Comparison of ENCODE assay signal across 8 mouse cellular contexts in the genomic region with DNA sequence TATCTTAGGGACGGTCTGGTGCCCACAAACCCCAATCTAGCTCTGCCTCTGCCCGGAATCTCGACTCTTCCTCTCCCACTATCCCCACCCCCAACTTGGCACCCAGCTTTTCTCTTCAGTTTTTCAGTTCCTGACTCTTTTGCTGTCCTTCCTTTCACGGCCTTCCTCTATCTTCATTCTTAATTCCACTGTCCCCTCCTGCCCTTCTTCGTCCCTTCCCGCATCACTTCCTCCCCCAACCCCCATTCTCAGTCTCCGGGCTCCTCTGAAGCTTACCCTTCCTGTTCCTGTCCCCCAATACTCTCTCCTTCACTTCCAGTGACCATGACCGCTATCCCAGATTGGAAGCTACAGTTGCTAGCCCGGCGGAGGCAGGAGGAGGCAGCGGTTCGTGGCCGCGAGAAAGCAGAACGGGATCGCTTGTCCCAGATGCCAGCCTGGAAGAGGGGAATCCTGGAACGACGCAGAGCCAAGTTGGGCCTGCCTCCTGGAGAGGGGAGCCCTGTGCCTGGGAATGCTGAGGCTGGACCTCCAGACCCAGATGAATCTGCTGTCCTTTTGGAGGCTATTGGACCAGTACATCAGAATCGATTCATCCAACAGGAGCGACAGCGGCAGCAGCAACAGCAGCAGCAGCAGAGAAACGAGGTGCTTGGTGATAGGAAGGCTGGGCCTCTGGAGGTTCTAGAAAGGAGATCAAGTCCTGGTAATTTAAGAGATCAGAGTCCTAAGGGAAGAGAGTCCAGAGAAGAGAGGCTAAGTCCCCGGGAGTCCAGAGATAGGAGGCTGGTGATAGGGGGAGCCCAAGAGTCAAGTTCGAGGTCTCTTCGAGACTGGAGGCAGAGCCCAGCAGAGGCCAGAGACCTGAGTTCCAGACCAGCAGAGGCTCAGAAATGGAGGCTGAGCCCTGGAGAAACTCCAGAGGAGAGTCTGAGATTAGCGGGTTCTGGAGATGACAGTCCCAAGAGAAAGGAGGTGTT. TPM values are rescaled to one million over a fixed set of nuclear protein-coding genes. Genes with fewer than 3 reads are reported as not detected.
DNase-seq lines count a peak whose midpoint lies in the region; ATAC-seq lines count a peak whose summit lies in the region.

No protein-coding gene starts in this region.

- whole genome bisulfite sequencing in heart, embryonic 13.5 days = 7% methylated on average over 26 of the region's 26 CpGs
- 9% methylated on average over 26 of the region's 26 CpGs for WGBS in stomach, embryonic 14.5 days

- ATAC-seq in heart, embryonic 13.5 days (ENCODE audit: extremely low read depth, insufficient number of reproducible peaks, low FRiP score, low TSS enrichment) = no peak
- ATAC-seq in megakaryocyte progenitor cell, adult 5-6 weeks (replicated peaks; ENCODE audit: poor library complexity) = peak; percentile 20; the same call in 1 of the 2 replicates
- ATAC-seq in stomach, embryonic 14.5 days (ENCODE audit: insufficient number of reproducible peaks, insufficient read depth, low FRiP score, low read depth) = no peak

- no peaks in the 10 kb centered on the region for H3K9me3 ChIP-seq in heart, embryonic 13.5 days
- no peaks in the 10 kb centered on the region for H3K9me3 ChIP-seq in stomach, embryonic 14.5 days (ENCODE audit: control insufficient read depth, low read depth, low read length)

- H3K4me2 ChIP-seq in heart, embryonic 13.5 days = peak overlapping the region; percentile 96
- H3K4me2 ChIP-seq in stomach, embryonic 14.5 days (replicated peaks; ENCODE audit: low read depth, low read length) = peak overlapping the region; percentile 92

- peak overlapping the region; percentile 78 for H3K4me3 ChIP-seq in brown adipose tissue, adult 24 weeks (ENCODE audit: insufficient read depth, low read depth, low read length)
- H3K4me3 ChIP-seq in heart, embryonic 13.5 days = peak overlapping the region; percentile 68
- peak overlapping the region; percentile 63 for H3K4me3 ChIP-seq in stomach, embryonic 14.5 days (ENCODE audit: low read depth, low read length)

- peak; percentile 32 for DNase-seq in gastrocnemius, postnatal 10 days
- DNase-seq in gastrocnemius, postnatal 25 days = no peak
- peak; percentile 56 to 73 for DNase-seq in kidney, postnatal 36 days
- DNase-seq in ovary, adult 18-20 months (ENCODE audit: low spot score) = no peak

- H3K27me3 ChIP-seq in heart, embryonic 13.5 days (replicated peaks) = no peaks in the 10 kb centered on the region
- H3K27me3 ChIP-seq in stomach, embryonic 14.5 days (ENCODE audit: control insufficient read depth, insufficient read depth, low read length) = no peaks in the 10 kb centered on the region

- H3K27ac ChIP-seq in brown adipose tissue, adult 24 weeks (replicated peaks; ENCODE audit: low read depth, low read length) = peak overlapping the region; percentile 99
- H3K27ac ChIP-seq in heart, embryonic 13.5 days (replicated peaks) = peak overlapping the region; percentile 97
- peak overlapping the region; percentile 96 for H3K27ac ChIP-seq in stomach, embryonic 14.5 days (ENCODE audit: low read length)

- peaks cover 3% of the 10 kb centered on the region; the same call in 1 of the 2 replicates for H3K4me1 ChIP-seq in brown adipose tissue, adult 24 weeks (ENCODE audit: control insufficient read depth, insufficient read depth, insufficient read length, low read length)
- peaks cover 62% of the 10 kb centered on the region for H3K4me1 ChIP-seq in heart, embryonic 13.5 days
- H3K4me1 ChIP-seq in stomach, embryonic 14.5 days (ENCODE audit: control insufficient read depth, insufficient read depth, low read length) = peaks cover 38% of the 10 kb centered on the region; the same call in 1 of the 2 replicates

- peaks cover 23% of the 10 kb centered on the region for H3K36me3 ChIP-seq in heart, embryonic 13.5 days
- no peaks in the 10 kb centered on the region for H3K36me3 ChIP-seq in stomach, embryonic 14.5 days (ENCODE audit: control insufficient read depth, insufficient read depth, low read length)

- H3K9ac ChIP-seq in heart, embryonic 13.5 days = peak overlapping the region; percentile 91
- peak overlapping the region; percentile 74 for H3K9ac ChIP-seq in stomach, embryonic 14.5 days (replicated peaks; ENCODE audit: low read depth, low read length)

RNA-seq across cellular contexts. Expression of a gene that starts 1.8 kb away (rescaled TPM):
- 10 to 100 TPM; 14.7 to 21.9 TPM for total RNA-seq in gastrocnemius, postnatal 10 days (2021)
- total RNA-seq in gastrocnemius, postnatal 25 days (2021) = 1 to 10 TPM; 4.8 to 8.0 TPM
- polyA plus RNA-seq in brown adipose tissue, adult 24 weeks (2012; ENCODE audit: insufficient read depth, insufficient read length, missing spikeins) = 7.4 and 8.8 TPM in 2 replicates
- 19.8 and 21.0 TPM in 2 replicates for polyA plus RNA-seq in heart, embryonic 13.5 days (2015; fragmentation: Nextera tagmentation; extraction: Ambion mirVana)
- total RNA-seq in megakaryocyte progenitor cell, adult 5-6 weeks (2015) = 49.8 and 60.9 TPM in 2 replicates
- 17.4 and 20.5 TPM in 2 replicates for total RNA-seq in megakaryocyte progenitor cell, adult 5-6 weeks (2017)
- 18.8 and 20.1 TPM in 2 replicates for polyA plus RNA-seq in stomach, embryonic 14.5 days (2014; fragmentation: Nextera tagmentation; extraction: Ambion mirVana)

RNA-seq across cellular contexts. Expression of a gene that starts 6.1 kb away (rescaled TPM):
- total RNA-seq in gastrocnemius, postnatal 10 days (2021) = 1 to 10 TPM; 7.8 to 9.7 TPM
- total RNA-seq in gastrocnemius, postnatal 25 days (2021) = 1 to 10 TPM in 1 of 2 experiments, under 1 TPM in 1; 0.74 to 1.6 TPM
- polyA plus RNA-seq in brown adipose tissue, adult 24 weeks (2012; ENCODE audit: insufficient read depth, insufficient read length, missing spikeins) = 1.4 and 2.8 TPM in 2 replicates
- 43.5 and 50.5 TPM in 2 replicates for polyA plus RNA-seq in heart, embryonic 13.5 days (2015; fragmentation: Nextera tagmentation; extraction: Ambion mirVana)
- 47.4 and 64.5 TPM in 2 replicates for total RNA-seq in megakaryocyte progenitor cell, adult 5-6 weeks (2015)
- 43.1 and 50.1 TPM in 2 replicates for total RNA-seq in megakaryocyte progenitor cell, adult 5-6 weeks (2017)
- polyA plus RNA-seq in stomach, embryonic 14.5 days (2014; fragmentation: Nextera tagmentation; extraction: Ambion mirVana) = 65.3 and 67.1 TPM in 2 replicates

RNA-seq across cellular contexts. Expression of a gene that starts 12.4 kb away (rescaled TPM):
- total RNA-seq in gastrocnemius, postnatal 10 days (2021) = 10 to 100 TPM; 12.6 to 16.8 TPM
- 10 to 100 TPM; 14.8 to 15.2 TPM for total RNA-seq in gastrocnemius, postnatal 25 days (2021)
- 17.0 and 26.4 TPM in 2 replicates for polyA plus RNA-seq in brown adipose tissue, adult 24 weeks (2012; ENCODE audit: insufficient read depth, insufficient read length, missing spikeins)
- polyA plus RNA-seq in heart, embryonic 13.5 days (2015; fragmentation: Nextera tagmentation; extraction: Ambion mirVana) = 22.8 and 27.7 TPM in 2 replicates
- total RNA-seq in megakaryocyte progenitor cell, adult 5-6 weeks (2015) = 100 and 110 TPM in 2 replicates
- 78.2 and 82.0 TPM in 2 replicates for total RNA-seq in megakaryocyte progenitor cell, adult 5-6 weeks (2017)
- polyA plus RNA-seq in stomach, embryonic 14.5 days (2014; fragmentation: Nextera tagmentation; extraction: Ambion mirVana) = 34.0 and 38.0 TPM in 2 replicates

RNA-seq across cellular contexts. Expression of a gene that starts 25.9 kb away (rescaled TPM):
- 10 to 100 TPM; 10.1 to 14.6 TPM for total RNA-seq in gastrocnemius, postnatal 10 days (2021)
- 1 to 10 TPM; 3.7 to 5.2 TPM for total RNA-seq in gastrocnemius, postnatal 25 days (2021)
- 3.0 and 3.3 TPM in 2 replicates for polyA plus RNA-seq in brown adipose tissue, adult 24 weeks (2012; ENCODE audit: insufficient read depth, insufficient read length, missing spikeins)
- polyA plus RNA-seq in heart, embryonic 13.5 days (2015; fragmentation: Nextera tagmentation; extraction: Ambion mirVana) = 17.7 and 18.4 TPM in 2 replicates
- total RNA-seq in megakaryocyte progenitor cell, adult 5-6 weeks (2015) = 77.6 and 77.8 TPM in 2 replicates
- 17.5 and 17.6 TPM in 2 replicates for total RNA-seq in megakaryocyte progenitor cell, adult 5-6 weeks (2017)
- 18.7 and 19.2 TPM in 2 replicates for polyA plus RNA-seq in stomach, embryonic 14.5 days (2014; fragmentation: Nextera tagmentation; extraction: Ambion mirVana)

RNA-seq across cellular contexts. Expression of a gene that starts 29.1 kb away (rescaled TPM):
- total RNA-seq in gastrocnemius, postnatal 10 days (2021) = 100 to 1,000 TPM; 205 to 251 TPM
- 10 to 100 TPM; 39.2 to 54.5 TPM for total RNA-seq in gastrocnemius, postnatal 25 days (2021)
- 32.5 and 58.6 TPM in 2 replicates for polyA plus RNA-seq in brown adipose tissue, adult 24 weeks (2012; ENCODE audit: insufficient read depth, insufficient read length, missing spikeins)
- 741 and 743 TPM in 2 replicates for polyA plus RNA-seq in heart, embryonic 13.5 days (2015; fragmentation: Nextera tagmentation; extraction: Ambion mirVana)
- total RNA-seq in megakaryocyte progenitor cell, adult 5-6 weeks (2015) = 871 and 938 TPM in 2 replicates
- total RNA-seq in megakaryocyte progenitor cell, adult 5-6 weeks (2017) = 947 and 991 TPM in 2 replicates
- 932 and 983 TPM in 2 replicates for polyA plus RNA-seq in stomach, embryonic 14.5 days (2014; fragmentation: Nextera tagmentation; extraction: Ambion mirVana)

Comparison
In these comparisons a context has a peak if more than half of its experiments do, and no peak if none do; other contexts are left out.
1. DNase-seq: peak in gastrocnemius, postnatal 10 days (single experiment) and kidney, postnatal 36 days (2 of 2); none in gastrocnemius, postnatal 25 days (single experiment) and ovary, adult 18-20 months (single experiment).
2. RNA of a gene that starts 6.1 kb away (total RNA-seq): 43.1 to 64.5 TPM in megakaryocyte progenitor cell, adult 5-6 weeks; 7.8 to 9.7 TPM in gastrocnemius, postnatal 10 days and 0.74 to 1.6 TPM in gastrocnemius, postnatal 25 days; every median in the first group is over 4 times any median in the second.
3. RNA of a gene that starts 12.4 kb away (total RNA-seq): 78.2 to 110 TPM in megakaryocyte progenitor cell, adult 5-6 weeks; 12.6 to 16.8 TPM in gastrocnemius, postnatal 10 days and 14.8 to 15.2 TPM in gastrocnemius, postnatal 25 days; every median in the first group is over 4 times any median in the second.
4. Peak in every context shown above with its lines, with median percentiles within 50 percentile points of each other: H3K27ac ChIP-seq and H3K4me3 ChIP-seq.